Mouse (Mus musculus): ENCODE results near the gene Zfp691. TPM values are rescaled to one million over a fixed set of nuclear protein-coding genes. Genes with fewer than 3 reads are reported as not detected.

Zfp691 gene
- total RNA-seq, 1 experiment = 5.4 TPM

DNA sequence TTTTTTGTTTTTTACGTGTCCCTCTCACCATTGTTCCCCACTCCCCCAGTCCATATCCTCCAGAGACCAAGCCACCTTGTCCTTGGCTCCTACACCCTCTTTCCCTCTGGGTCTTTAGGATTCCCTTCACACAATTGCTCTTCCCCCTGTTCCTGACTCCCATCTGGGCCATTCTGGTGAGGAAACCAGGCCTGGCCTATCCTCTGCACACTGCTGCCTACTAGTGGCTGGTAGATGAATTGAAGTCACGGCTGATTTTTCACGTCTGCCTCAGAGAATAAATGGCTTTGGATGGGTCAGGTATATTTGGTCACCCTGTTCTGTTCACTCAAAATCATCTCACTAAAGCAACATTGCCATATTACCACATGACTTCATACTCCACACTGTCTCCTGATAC lies 33.9 kb downstream of the Zfp691 start:
- DNase-seq (ENCODE audit: low read depth, low spot score) = peak; percentile 74
- no peak overlapping the region for H3K27ac ChIP-seq (ENCODE audit: insufficient read depth, low read depth, low read length, poor library complexity, severe bottlenecking)
- in situ Hi-C loops (cut with MboI; ENCODE audit: low sequenced_read_pairs in 2 of 2, unreplicated experiment in 2 of 2) = no loop called here

DNA sequence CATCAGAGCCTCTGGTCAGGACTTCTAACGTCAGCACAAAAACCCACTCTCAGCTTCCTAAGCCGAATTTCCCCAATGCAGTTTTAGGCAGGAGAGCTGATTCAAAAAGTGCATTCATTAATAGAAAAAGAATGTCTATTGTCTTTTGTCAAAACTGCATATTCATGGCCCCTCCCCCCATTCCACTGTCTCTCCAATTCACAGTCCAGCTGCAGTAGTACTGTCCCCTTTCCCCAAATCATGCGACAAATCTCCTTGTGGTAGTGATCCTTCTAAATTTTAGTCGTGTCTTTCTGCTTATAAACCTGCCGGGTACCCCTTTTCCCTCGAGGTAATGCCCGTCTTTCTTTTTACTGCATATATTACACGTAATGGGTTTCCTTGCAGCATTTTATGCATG lies 35.2 kb downstream of the Zfp691 start:
- TF ChIP-seq HCFC1 (IDR thresholded peaks at IDR 0.05; ENCODE audit: borderline replicate concordance, insufficient read depth, low read length) (no peak), MAFK (IDR thresholded peaks at IDR 0.05; ENCODE audit: insufficient read depth, low read depth, low read length) (peak; percentile 66)
- Histone ChIP-seq H3K9me3 (ENCODE audit: control insufficient read depth, insufficient read depth, low read depth, low read length) (no peaks in the 10 kb centered on the region), H3K4me3 (ENCODE audit: insufficient read depth in 1 of 2, low read depth in 1 of 2, low read length in 2 of 2, poor library complexity in 1 of 2, severe bottlenecking in 1 of 2) (no peak overlapping the region), H3K4me1 (ENCODE audit: control insufficient read depth in 2 of 2, insufficient read depth in 2 of 2, low read length in 2 of 2, poor library complexity in 1 of 2) (peaks cover 8 to 28% of the 10 kb centered on the region in 2 experiments; a peak in 3 of 4 replicates), H3K36me3 (ENCODE audit: control insufficient read depth, insufficient read depth, low read length, poor library complexity, severe bottlenecking) (peaks cover 37% of the 10 kb centered on the region), H3K9ac (ENCODE audit: insufficient read depth, low read depth, low read length, poor library complexity, severe bottlenecking) (no peak overlapping the region), H3K27ac (ENCODE audit: insufficient read depth, low read depth, low read length, poor library complexity, severe bottlenecking) (no peak overlapping the region)
- in situ Hi-C loops (cut with MboI; ENCODE audit: low sequenced_read_pairs in 2 of 2, unreplicated experiment in 2 of 2) = no loop called here
- no peak for DNase-seq (ENCODE audit: low read depth, low spot score)

More for the DNA sequence above, 33.9 kb downstream of the Zfp691 start:
- H3K4me1 ChIP-seq (ENCODE audit: control insufficient read depth in 2 of 2, insufficient read depth in 2 of 2, low read length in 2 of 2, poor library complexity in 1 of 2) = peaks cover 8 to 25% of the 10 kb centered on the region in 2 experiments; a peak in 3 of 4 replicates
- TF ChIP-seq ZC3H11A (IDR thresholded peaks at IDR 0.05; ENCODE audit: borderline replicate concordance, low read depth, low read length) (peak; percentile 67; the same call in 1 of the 2 replicates), MAFK (IDR thresholded peaks at IDR 0.05; ENCODE audit: insufficient read depth, low read depth, low read length) (no peak)
- no peak overlapping the region for H3K4me3 ChIP-seq (ENCODE audit: insufficient read depth in 1 of 2, low read depth in 1 of 2, low read length in 2 of 2, poor library complexity in 1 of 2, severe bottlenecking in 1 of 2)
- H3K36me3 ChIP-seq (ENCODE audit: control insufficient read depth, insufficient read depth, low read length, poor library complexity, severe bottlenecking) = peaks cover 25% of the 10 kb centered on the region
- H3K9ac ChIP-seq (ENCODE audit: insufficient read depth, low read depth, low read length, poor library complexity, severe bottlenecking) = no peak overlapping the region
- no peaks in the 10 kb centered on the region for H3K9me3 ChIP-seq (ENCODE audit: control insufficient read depth, insufficient read depth, low read depth, low read length)

DNA sequence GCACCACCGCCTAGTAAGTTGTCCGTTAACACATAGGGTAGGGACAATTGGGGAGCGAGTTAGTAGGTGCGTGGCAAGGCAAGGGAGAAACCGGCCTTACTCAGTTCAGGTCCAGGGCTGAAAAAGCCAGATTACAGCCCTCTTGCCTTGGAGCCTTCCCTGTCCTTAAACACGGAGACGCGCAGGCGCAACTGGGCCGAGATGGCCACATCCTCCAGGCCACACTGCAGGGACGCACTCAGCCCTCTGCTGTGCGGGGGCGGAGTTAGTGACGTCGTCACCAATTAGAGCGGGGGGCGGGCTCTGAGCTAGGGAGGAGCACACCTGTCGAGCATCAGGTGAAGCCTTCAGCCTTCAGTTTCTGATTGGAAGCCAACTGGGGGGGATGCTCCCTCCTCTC lies 35.8 kb downstream of the Zfp691 start:
- Histone ChIP-seq H3K4me1 (ENCODE audit: control insufficient read depth in 2 of 2, insufficient read depth in 2 of 2, low read length in 2 of 2, poor library complexity in 1 of 2) (peaks cover 8 to 28% of the 10 kb centered on the region in 2 experiments; a peak in 3 of 4 replicates), H3K36me3 (ENCODE audit: control insufficient read depth, insufficient read depth, low read length, poor library complexity, severe bottlenecking) (peaks cover 44% of the 10 kb centered on the region), H3K4me3 (ENCODE audit: insufficient read depth in 1 of 2, low read depth in 1 of 2, low read length in 2 of 2, poor library complexity in 1 of 2, severe bottlenecking in 1 of 2) (peak overlapping the region; percentile 20 to 24; a peak in 1 of 4 replicates), H3K9ac (ENCODE audit: insufficient read depth, low read depth, low read length, poor library complexity, severe bottlenecking) (peak overlapping the region; percentile 21; the same call in 1 of the 2 replicates), H3K9me3 (ENCODE audit: control insufficient read depth, insufficient read depth, low read depth, low read length) (no peaks in the 10 kb centered on the region), H3K27ac (ENCODE audit: insufficient read depth, low read depth, low read length, poor library complexity, severe bottlenecking) (peak overlapping the region; percentile 47)
- in situ Hi-C loops (cut with MboI; ENCODE audit: low sequenced_read_pairs in 2 of 2, unreplicated experiment in 2 of 2) = no loop called here
- TF ChIP-seq CHD2 (IDR thresholded peaks at IDR 0.05; ENCODE audit: low read depth, low read length) = no peak
- DNase-seq (ENCODE audit: low read depth, low spot score) = peak; percentile 77

DNA sequence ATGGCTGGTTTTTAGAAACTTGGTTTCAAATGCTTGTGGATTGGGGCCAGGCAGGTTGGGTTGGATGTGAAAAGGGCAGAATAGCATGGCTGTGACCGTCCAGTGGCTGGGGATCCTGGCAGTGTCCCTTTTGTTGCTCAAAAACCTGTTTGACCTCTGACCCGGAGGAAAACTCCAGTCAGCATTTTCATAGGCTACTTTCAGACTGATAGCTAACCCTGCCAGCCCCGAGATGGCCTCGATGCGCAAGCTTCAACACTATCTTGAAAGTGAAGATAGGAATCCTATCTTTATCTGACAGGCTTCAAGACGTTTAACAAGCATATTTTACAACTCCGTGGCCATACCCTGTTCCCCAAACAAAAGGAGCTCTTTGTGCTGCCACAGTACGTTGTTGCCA lies 36.7 kb downstream of the Zfp691 start:
- Histone ChIP-seq H3K9ac (ENCODE audit: insufficient read depth, low read depth, low read length, poor library complexity, severe bottlenecking) (peak overlapping the region; percentile 10; the same call in 1 of the 2 replicates), H3K36me3 (ENCODE audit: control insufficient read depth, insufficient read depth, low read length, poor library complexity, severe bottlenecking) (peaks cover 52% of the 10 kb centered on the region), H3K4me1 (ENCODE audit: control insufficient read depth in 2 of 2, insufficient read depth in 2 of 2, low read length in 2 of 2, poor library complexity in 1 of 2) (peaks cover 8 to 28% of the 10 kb centered on the region in 2 experiments; a peak in 3 of 4 replicates), H3K27ac (ENCODE audit: insufficient read depth, low read depth, low read length, poor library complexity, severe bottlenecking) (peak overlapping the region; percentile 63; the same call in 1 of the 2 replicates), H3K9me3 (ENCODE audit: control insufficient read depth, insufficient read depth, low read depth, low read length) (no peaks in the 10 kb centered on the region), H3K4me3 (ENCODE audit: insufficient read depth in 1 of 2, low read depth in 1 of 2, low read length in 2 of 2, poor library complexity in 1 of 2, severe bottlenecking in 1 of 2) (no peak overlapping the region)
- TF ChIP-seq HCFC1 (IDR thresholded peaks at IDR 0.05; ENCODE audit: borderline replicate concordance, insufficient read depth, low read length) (no peak), MAFK (IDR thresholded peaks at IDR 0.05; ENCODE audit: insufficient read depth, low read depth, low read length) (peak; percentile 77)
- in situ Hi-C loops (cut with MboI; ENCODE audit: low sequenced_read_pairs in 2 of 2, unreplicated experiment in 2 of 2) = no loop called here
- no peak for DNase-seq (ENCODE audit: low read depth, low spot score)

DNA sequence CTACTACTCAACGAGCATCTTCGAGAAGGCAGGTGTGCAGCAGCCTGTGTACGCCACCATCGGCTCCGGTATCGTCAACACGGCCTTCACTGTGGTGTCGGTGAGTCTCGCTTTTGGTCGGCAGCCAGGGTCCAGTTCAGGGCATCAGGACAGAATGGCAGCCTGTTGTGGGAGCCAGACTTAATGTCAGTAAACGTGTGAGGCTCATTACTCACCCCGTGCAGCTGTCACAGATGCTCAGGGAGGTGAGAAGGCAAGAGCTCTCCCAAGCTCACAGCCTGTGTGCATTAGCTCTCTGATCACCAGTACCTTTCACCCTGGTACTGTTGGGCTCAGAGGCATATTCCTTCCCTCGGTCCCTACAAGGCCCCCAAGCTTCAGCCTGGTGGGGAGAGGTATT lies 40.1 kb downstream of the Zfp691 start:
- peaks cover 0 to 27% of the 10 kb centered on the region in 2 experiments; a peak in 2 of 4 replicates for H3K4me1 ChIP-seq (ENCODE audit: control insufficient read depth in 2 of 2, insufficient read depth in 2 of 2, low read length in 2 of 2, poor library complexity in 1 of 2)
- no peaks in the 10 kb centered on the region for H3K9me3 ChIP-seq (ENCODE audit: control insufficient read depth, insufficient read depth, low read depth, low read length)
- no peak for TF ChIP-seq HCFC1 (IDR thresholded peaks at IDR 0.05; ENCODE audit: borderline replicate concordance, insufficient read depth, low read length)
- TF ChIP-seq ZNF384 (IDR thresholded peaks at IDR 0.05; ENCODE audit: low read depth, low read length) = no peak
- no peak for TF ChIP-seq ZC3H11A (IDR thresholded peaks at IDR 0.05; ENCODE audit: borderline replicate concordance, low read depth, low read length)
- no peak for TF ChIP-seq MAFK (IDR thresholded peaks at IDR 0.05; ENCODE audit: insufficient read depth, low read depth, low read length)
- no peak for TF ChIP-seq CHD2 (IDR thresholded peaks at IDR 0.05; ENCODE audit: low read depth, low read length)
- H3K36me3 ChIP-seq (ENCODE audit: control insufficient read depth, insufficient read depth, low read length, poor library complexity, severe bottlenecking) = peaks cover 80% of the 10 kb centered on the region
- no peak overlapping the region for H3K4me3 ChIP-seq (ENCODE audit: insufficient read depth in 1 of 2, low read depth in 1 of 2, low read length in 2 of 2, poor library complexity in 1 of 2, severe bottlenecking in 1 of 2)
- DNase-seq (ENCODE audit: low read depth, low spot score) = no peak
- no peak overlapping the region for H3K27ac ChIP-seq (ENCODE audit: insufficient read depth, low read depth, low read length, poor library complexity, severe bottlenecking)
- H3K9ac ChIP-seq (ENCODE audit: insufficient read depth, low read depth, low read length, poor library complexity, severe bottlenecking) = no peak overlapping the region
- in situ Hi-C loops (cut with MboI; ENCODE audit: low sequenced_read_pairs in 2 of 2, unreplicated experiment in 2 of 2) = no loop called here

Measured in ES-E14 (cell line).